Mouse (Mus musculus) urinary bladder, postnatal 36 days (tissue): ENCODE results near the gene Nit2.

Experiments
- DNase-seq, 2 experiments: peaks; one replicate each; pipeline ENCODE4 v3.0.0; 2022; ENCODE audit warnings: low spot score in 2 of 2, mixed read lengths in 1 of 2

Gene Nit2

DNA sequence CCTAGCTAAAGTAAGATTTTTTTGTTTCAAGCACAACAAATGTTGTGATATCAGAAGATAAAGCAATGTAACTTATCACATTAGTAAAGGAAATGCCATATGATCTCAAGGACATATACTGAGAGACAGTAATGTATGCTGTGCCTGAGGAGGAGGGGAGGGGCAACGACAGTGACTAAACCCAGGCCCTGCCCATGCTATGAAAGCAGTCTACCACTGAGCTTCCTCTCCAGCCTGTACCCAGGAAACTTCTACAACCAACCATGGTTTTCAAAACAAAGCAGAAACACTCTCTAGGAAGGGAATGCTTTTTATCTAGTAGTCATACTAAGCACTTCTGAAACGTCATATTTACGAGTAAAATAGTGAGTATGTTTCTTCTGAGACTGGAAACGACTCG, 4.3 kb downstream of the Nit2 start:
- no peak for DNase-seq

- no peak for DNase-seq
Observed at GRCm38 (mm10) chr16:57159835-57160234, 7.3 kb downstream of the Nit2 start.

DNA sequence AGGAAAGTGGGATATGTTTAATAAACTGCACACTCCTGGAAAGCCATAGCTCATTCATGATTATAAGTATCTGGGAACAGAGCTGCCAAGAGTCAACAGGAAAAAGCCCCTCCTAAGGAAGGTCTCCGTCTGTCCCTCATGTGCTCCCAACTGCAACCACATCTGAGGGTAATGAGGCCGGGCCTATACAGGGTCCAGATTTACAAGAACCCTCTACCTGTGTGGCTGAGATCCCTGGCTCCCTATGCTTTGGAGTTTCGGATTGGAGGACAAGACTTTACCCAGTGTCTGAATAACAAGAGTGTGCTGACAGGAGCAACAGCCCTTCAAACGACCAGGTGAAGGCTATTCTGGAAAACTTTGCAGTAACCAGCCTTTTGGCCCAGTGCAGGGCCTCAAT, 9.4 kb downstream of the Nit2 start:
- DNase-seq: no peak

DNA sequence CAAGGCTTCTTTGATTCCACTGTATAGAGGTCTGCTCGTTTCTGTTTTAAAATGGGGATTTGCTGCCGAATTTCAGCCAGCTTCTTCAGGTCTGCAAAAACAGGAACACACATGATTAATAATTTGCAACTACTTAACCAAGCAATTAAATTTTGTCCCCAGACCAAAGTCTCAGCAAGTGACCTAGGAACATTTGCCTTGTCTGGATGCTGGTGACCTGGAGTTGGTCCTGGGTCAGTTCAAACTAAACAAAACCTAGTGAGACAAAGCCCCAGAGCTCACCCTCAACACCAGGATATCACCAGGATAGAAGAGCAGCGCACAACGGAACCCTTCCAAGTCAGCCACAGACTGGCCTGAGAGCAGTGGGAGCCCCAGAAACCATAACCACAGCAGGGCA, 10.1 kb downstream of the Nit2 start:
- no peak for DNase-seq

GRCm38 (mm10) chr16:57155899-57156298, 11.2 kb downstream of the Nit2 start:
- DNase-seq: no peak

- DNase-seq: no peak
Observed at GRCm38 (mm10) chr16:57151437-57151836, 15.7 kb downstream of the Nit2 start.

DNA sequence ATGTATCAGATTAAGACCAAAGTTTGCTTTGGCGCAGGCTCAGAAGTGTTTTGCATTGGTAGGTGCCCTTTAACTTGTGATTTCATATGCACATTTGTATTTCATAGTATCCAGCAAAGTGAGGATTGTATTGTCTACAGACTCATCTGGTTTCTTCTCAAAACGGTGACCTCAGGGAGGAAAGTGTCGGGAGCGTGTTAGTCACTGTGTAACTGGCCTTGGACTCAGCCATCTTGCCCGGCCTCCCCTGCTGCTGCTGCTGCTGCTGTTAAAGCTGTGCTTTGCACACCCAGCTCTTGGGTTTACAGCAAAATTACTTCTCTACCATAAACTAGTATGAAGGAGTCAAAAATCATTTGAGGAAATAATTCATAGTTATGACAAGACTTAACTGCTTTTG, 22.4 kb downstream of the Nit2 start:
- DNase-seq: no peak

- no peak for DNase-seq
Observed at GRCm38 (mm10) chr16:57133611-57134010, 33.5 kb downstream of the Nit2 start.

DNA sequence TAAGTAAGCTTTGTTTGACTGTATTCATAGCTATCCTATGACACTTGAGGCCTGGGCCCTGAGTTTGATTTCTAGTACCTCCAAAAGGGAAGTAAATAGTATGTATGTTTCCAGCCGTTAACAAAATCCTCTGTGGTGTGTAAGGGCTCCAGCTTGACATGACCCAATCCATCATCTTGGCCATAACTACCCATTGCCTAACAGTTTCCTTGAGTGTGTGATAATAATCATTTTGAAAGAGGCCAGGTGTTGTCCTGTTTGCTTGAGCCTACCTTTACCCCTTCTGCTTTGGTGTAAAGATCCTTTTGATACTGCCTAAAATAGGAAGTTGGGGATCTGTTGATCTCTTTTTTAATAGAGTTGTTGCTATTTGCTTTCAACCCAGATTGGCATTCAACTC, 34.8 kb downstream of the Nit2 start:
- no peak for DNase-seq

GRCm38 (mm10) chr16:57131544-57131943, 35.6 kb downstream of the Nit2 start:
- no peak for DNase-seq

DNA sequence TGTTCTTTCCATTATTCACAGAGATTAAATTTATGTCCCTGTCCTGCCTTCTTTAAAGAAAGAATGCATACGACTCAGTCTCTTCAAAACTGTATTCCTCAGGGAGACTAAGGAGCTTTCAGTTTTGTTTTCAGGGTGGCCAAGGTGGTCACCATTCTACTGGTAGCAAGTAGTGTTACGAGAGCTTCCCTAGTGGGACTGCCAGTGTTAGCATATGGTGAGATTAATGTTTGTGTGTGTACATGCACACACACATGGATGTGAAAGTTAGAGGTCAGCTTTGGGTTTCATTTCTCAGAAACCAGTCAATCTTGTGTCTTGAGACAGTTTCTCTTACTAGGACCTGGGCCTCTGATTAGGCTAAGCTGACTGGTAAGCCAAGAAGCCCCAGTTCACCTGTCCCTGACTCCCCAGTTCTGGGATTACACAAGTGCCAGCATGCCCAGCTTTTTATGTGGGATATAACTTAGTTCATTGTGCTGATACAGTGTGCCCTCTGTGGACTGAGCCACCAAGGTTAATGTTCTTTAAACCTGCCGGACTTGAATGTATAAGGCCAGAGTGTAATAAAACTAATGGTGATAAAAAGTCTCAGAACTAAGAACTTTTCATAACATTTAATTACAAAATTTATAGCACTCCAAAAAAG, 36.3 kb downstream of the Nit2 start:
- peak in 1 of 2 experiments; percentile 25 for DNase-seq

DNA sequence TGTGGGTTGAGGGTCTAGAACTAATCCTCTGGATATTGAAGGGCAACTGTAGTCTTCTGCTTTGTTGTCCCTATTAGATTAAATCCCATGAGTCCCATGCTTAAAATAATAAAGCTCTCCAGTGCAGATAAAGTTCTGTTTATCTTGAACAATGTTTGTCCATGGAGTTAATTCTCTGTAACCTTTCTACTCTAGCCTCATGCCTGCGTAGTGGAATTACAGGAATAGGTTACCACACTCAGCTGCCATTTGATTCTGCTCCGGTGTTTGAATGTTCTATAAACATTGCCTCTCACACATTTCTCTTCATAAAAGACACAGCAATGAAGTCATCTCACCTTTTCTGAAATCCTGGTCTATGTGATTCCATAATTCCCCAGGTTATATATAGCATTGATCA, 39.3 kb downstream of the Nit2 start:
- DNase-seq: no peak

DNA sequence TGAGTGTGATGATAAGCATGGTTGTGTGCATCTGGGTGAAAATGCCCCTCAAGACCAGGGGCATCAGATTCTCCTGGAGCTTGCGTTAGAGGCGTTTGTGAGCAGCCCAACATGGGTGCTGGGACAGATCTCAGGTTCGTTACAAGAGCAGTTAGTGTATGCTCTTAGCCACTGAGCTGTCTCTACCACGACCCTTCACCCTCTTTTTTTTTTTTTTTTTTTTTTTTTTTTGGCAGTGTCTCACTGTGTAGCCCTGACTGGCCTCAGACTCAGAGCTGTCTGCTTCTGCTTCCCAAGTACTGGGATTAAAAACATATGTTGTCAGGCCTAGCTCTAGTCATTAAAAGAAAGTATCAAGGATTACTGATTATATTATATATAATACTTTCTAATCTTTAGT, 40.9 kb downstream of the Nit2 start:
- DNase-seq: no peak

DNA sequence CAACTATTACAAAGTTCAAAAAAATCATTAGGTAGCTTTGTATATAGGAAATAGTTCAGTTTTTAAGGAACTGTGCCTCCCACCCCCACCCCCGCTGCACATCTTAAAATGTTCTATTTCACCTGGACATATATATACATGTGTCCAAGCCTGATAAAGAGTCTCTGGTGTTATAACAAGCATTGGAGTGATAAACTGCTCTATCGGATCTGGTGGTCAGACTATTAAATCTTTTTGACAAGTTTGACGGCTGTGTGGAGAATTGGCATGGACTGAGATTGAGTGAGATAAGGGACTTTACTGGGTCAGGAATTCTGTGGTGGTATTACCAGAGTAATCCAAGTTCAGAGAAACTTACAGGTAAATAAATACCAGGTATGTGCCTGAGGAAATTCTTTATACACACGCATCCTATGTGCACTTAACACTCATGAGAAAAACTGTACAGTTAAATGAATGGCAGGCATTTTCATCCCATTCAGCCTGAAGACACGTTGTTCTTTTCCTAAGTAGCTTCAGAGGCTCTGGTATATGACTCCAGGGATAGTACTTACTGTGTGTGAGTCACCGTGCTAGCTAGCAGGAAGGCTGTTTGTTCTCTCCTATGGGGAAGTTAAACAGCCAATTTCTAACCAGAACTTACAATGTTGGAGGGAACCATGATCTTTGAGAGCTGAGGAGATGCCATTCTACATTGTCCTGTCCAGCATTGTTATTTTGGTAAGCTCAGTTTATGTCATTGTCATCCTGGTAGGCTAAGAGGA, 44.3 kb downstream of the Nit2 start:
- no peak for DNase-seq

DNA sequence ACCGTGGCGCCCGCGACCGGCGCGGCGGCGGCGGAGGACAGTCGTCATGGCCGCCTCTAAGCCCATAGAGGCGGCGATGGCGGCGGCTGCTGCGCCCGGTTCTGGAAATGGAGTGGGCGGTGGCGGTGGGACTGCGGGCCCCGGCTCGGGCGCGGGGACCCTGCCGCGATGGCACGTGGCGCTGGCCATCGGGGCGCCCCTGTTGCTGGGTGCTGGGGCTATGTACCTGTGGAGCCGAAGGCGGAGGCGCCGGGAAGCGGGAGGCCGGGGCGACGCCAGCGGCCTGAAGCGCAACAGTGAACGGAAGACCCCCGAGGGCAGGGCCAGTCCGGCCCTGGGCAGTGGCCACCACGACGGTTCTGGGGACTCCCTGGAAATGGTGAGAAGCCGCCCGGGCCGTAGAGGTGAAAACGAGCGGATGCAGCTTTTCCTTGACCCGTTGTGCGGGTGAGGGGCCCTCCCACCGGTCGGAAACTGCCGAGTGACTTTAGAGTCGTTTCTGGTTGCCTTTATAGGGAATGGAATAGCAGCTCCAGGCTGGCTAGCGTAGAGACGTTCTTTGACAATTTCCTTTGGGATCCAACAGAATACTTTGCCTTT, 45.2 kb downstream of the Nit2 start:
- no peak for DNase-seq

DNA sequence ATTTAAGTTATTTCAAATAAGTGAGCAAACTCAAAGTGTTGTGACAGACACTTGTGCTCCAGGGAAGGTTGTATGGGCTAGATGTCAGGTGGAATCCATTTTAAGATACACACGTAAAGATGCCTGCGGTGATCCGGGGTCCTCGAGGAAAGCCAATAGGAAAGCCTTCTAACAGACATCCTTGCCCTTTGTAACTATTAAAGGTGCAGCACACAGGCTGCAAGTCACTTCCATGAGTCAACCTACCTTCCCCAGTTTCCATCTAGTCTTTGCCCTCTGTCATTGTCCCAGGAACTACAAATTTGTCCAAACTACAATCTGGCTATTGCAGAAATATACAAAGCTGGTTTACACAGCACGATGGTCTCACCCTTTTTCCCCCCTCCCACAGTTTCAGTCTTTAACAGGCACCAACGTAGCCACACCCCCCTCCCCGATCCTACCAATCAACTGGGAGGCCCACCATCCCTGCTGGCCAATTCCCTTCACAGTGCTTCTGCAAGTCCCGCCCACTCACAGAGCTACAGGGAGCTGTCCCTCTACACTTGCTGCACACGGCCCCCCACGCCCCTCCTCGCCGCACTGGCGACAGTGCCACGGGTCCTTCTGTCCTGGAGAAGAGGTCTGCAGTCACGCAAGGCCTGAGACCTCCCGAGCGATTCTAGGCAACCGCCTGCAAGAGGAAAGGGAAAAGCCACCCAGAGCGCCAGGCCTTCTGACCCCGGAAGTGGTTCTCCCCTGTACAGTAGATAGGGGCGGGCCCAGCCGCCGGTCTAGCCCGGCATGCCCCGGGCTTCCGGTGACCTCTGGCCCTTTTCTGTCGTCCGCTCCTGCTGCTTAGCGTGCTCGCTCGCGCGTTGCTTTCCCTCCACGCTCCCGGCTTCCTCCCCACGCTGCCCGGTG, 46.0 kb downstream of the Nit2 start, which contains the start of gene Tomm70a:
Gene Tomm70a (plus strand): TSS at position 791 of the 903 bp plus-strand sequence.
- DNase-seq: peak; percentile 87 to 92

GRCm38 (mm10) chr16:57117562-57117961, 49.6 kb downstream of the Nit2 start:
- no peak for DNase-seq

GRCm38 (mm10) chr16:57116066-57116465, 51.1 kb downstream of the Nit2 start:
- DNase-seq: no peak
